ENCODE assay signal across 10 mouse cellular contexts in genomic region chr2:25186575-25186930, GRCm38 (mm10). TPM values are rescaled to one million over a fixed set of nuclear protein-coding genes. Genes with fewer than 3 reads are reported as not detected.
DNase-seq lines count a peak whose midpoint lies in the region; ATAC-seq lines count a peak whose summit lies in the region.
"Had no signal": no experiment of that assay in that cellular context is flagged by ENCODE, and none has a peak within 500 bp of the region (broad histone marks: within the 10 kb centered on the region; RNA-seq: fewer than 3 reads in every experiment).

No protein-coding gene starts in this region.

- peaks cover 26% of the 10 kb centered on the region for H3K4me1 ChIP-seq in erythroblast, embryonic 14.5 days (ENCODE audit: control insufficient read depth)
- peaks cover 23% of the 10 kb centered on the region for H3K4me1 ChIP-seq in neural tube, embryonic 11.5 days (ENCODE audit: control insufficient read depth, insufficient read depth, low read length)
- H3K4me1 ChIP-seq in liver, embryonic 15.5 days (replicated peaks), result peaks cover 38% of the 10 kb centered on the region

- H3K4me2 ChIP-seq in neural tube, embryonic 11.5 days (ENCODE audit: low read depth), result peak overlapping the region; percentile 83
- H3K4me2 ChIP-seq in liver, embryonic 15.5 days, result peak overlapping the region; percentile 84

- H3K36me3 ChIP-seq in erythroblast, embryonic 14.5 days (ENCODE audit: control insufficient read depth), result no peaks in the 10 kb centered on the region
- H3K36me3 ChIP-seq in neural tube, embryonic 11.5 days (ENCODE audit: control insufficient read depth, insufficient read depth, low read length), result no peaks in the 10 kb centered on the region
- H3K36me3 ChIP-seq in liver, embryonic 15.5 days (replicated peaks), result no peaks in the 10 kb centered on the region

- ATAC-seq in erythroblast, adult 5-6 weeks (replicated peaks; ENCODE audit: low FRiP score, poor library complexity, severe bottlenecking), result no peak
- no peak for ATAC-seq in neural tube, embryonic 11.5 days (ENCODE audit: insufficient read depth, low FRiP score, low TSS enrichment)
- 0 out of 2 replicates have a peak, but pooled peaks have one; percentile 12 for ATAC-seq in liver, embryonic 15.5 days (ENCODE audit: insufficient read depth)
- no peak for ATAC-seq in erythroid progenitor cell, adult 5-6 weeks (replicated peaks; ENCODE audit: low FRiP score, poor library complexity, severe bottlenecking)
- no peak for ATAC-seq in inflammation-experienced regulatory T-cells, adult 6 months

- intact Hi-C loops in left cerebral cortex, postnatal 4 days (cut with DNase I), result loop anchor here (5.0 kb wide), 1 partner anchor 219 kb away; no protein-coding TSS in a partner anchor

- H3K27ac ChIP-seq in neural tube, embryonic 11.5 days (ENCODE audit: low read depth, low read length), result peak overlapping the region; percentile 96; the same call in 1 of the 2 replicates
- H3K27ac ChIP-seq in liver, embryonic 15.5 days (replicated peaks), result no peak overlapping the region

- peak overlapping the region; percentile 80; the same call in 1 of the 2 replicates for H3K9ac ChIP-seq in neural tube, embryonic 11.5 days (ENCODE audit: low read length)
- no peak overlapping the region for H3K9ac ChIP-seq in liver, embryonic 15.5 days

- no peak for DNase-seq in neural tube, embryonic 11.5 days (ENCODE audit: low spot score)
- DNase-seq in neural tube, embryonic 10.5 days (ENCODE audit: extremely low spot score, low spot score), result no peak
- no peak for DNase-seq in left cerebral cortex, postnatal 4 days
- DNase-seq: cerebellum, postnatal 25 days; right cerebral cortex, postnatal 25 days had no signal

- peak overlapping the region; percentile 55 for H3K4me3 ChIP-seq in erythroblast, embryonic 14.5 days (replicated peaks)
- H3K4me3 ChIP-seq in neural tube, embryonic 11.5 days (ENCODE audit: low read depth, low read length), result peak overlapping the region; percentile 42; the same call in 1 of the 2 replicates
- H3K4me3 ChIP-seq in liver, embryonic 15.5 days (replicated peaks), result peak overlapping the region; percentile 53

- 31% methylated on average over 5 of the region's 5 CpGs for WGBS in neural tube, embryonic 11.5 days
- 32% methylated on average over 5 of the region's 5 CpGs for WGBS in liver, embryonic 15.5 days (ENCODE audit: insufficient replicate concordance)

- H3K27me3 ChIP-seq in erythroblast, embryonic 14.5 days (ENCODE audit: control insufficient read depth), result peaks cover 60% of the 10 kb centered on the region
- H3K27me3 ChIP-seq in neural tube, embryonic 11.5 days (ENCODE audit: control insufficient read depth, insufficient read depth, low read length), result no peaks in the 10 kb centered on the region
- peaks cover 62% of the 10 kb centered on the region for H3K27me3 ChIP-seq in liver, embryonic 15.5 days

- H3K9me3 ChIP-seq in erythroblast, embryonic 14.5 days (ENCODE audit: control insufficient read depth, low read length), result no peaks in the 10 kb centered on the region
- no peaks in the 10 kb centered on the region for H3K9me3 ChIP-seq in neural tube, embryonic 11.5 days (ENCODE audit: control insufficient read depth, low read length)
- H3K9me3 ChIP-seq in liver, embryonic 15.5 days (replicated peaks), result no peaks in the 10 kb centered on the region

RNA-seq across cellular contexts. Expression of gene Nrarp, which starts 6.0 kb away (rescaled TPM):
- polyA plus RNA-seq in erythroblast, embryonic 14.5 days (2012), result 0.38 and 0.49 TPM in 2 replicates
- total RNA-seq in erythroblast, adult 5-6 weeks (2015; ENCODE audit: low replicate concordance), result not detected in 2 replicates
- 0.51 TPM in 1 of 2 replicates, not detected in the other for total RNA-seq in erythroblast, adult 5-6 weeks (2017; ENCODE audit: low replicate concordance)
- polyA plus RNA-seq in neural tube, embryonic 11.5 days (2014; fragmentation: Nextera tagmentation; extraction: Ambion mirVana), result 53.7 and 57.8 TPM in 2 replicates
- polyA plus RNA-seq in liver, embryonic 15.5 days (2015; fragmentation: Nextera tagmentation; extraction: Ambion mirVana), result 2.1 and 2.4 TPM in 2 replicates
- 10 to 100 TPM; 32.5 to 35.0 TPM for total RNA-seq in left cerebral cortex, postnatal 4 days (2021)
- total RNA-seq in erythroid progenitor cell, adult 5-6 weeks (2015; ENCODE audit: low replicate concordance), result 0.42 TPM in 1 of 2 replicates, not detected in the other
- 0.64 and 3.0 TPM in 2 replicates for total RNA-seq in erythroid progenitor cell, adult 5-6 weeks (2017; ENCODE audit: low replicate concordance)
- polyA plus RNA-seq in inflammation-experienced regulatory T-cells, adult 6 months (2017; shearing (Covaris generic)), result 1 to 10 TPM in 1 of 3 experiments, under 1 TPM in 2; 0.54 to 1.2 (median 0.59) TPM

RNA-seq across cellular contexts. Expression of gene Tor4a, which starts 10.1 kb away (rescaled TPM):
- polyA plus RNA-seq in erythroblast, embryonic 14.5 days (2012), result 0.02 and 0.03 TPM in 2 replicates
- total RNA-seq in erythroblast, adult 5-6 weeks (2015; ENCODE audit: low replicate concordance), result 3.1 and 5.0 TPM in 2 replicates
- 6.7 and 7.4 TPM in 2 replicates for total RNA-seq in erythroblast, adult 5-6 weeks (2017; ENCODE audit: low replicate concordance)
- polyA plus RNA-seq in neural tube, embryonic 11.5 days (2014; fragmentation: Nextera tagmentation; extraction: Ambion mirVana), result 1.6 and 1.9 TPM in 2 replicates
- 6.2 and 6.8 TPM in 2 replicates for polyA plus RNA-seq in liver, embryonic 15.5 days (2015; fragmentation: Nextera tagmentation; extraction: Ambion mirVana)
- 1 to 10 TPM; 1.4 to 1.8 TPM for total RNA-seq in left cerebral cortex, postnatal 4 days (2021)
- 2.9 and 5.4 TPM in 2 replicates for total RNA-seq in erythroid progenitor cell, adult 5-6 weeks (2015; ENCODE audit: low replicate concordance)
- 0.30 and 2.2 TPM in 2 replicates for total RNA-seq in erythroid progenitor cell, adult 5-6 weeks (2017; ENCODE audit: low replicate concordance)
- 10 to 100 TPM; 55.3 to 73.9 (median 67.2) TPM for polyA plus RNA-seq in inflammation-experienced regulatory T-cells, adult 6 months (2017; shearing (Covaris generic))

RNA-seq across cellular contexts. Expression of gene Nelfb, which starts 24.7 kb away (rescaled TPM):
- 1.8 TPM in 2 replicates for polyA plus RNA-seq in erythroblast, embryonic 14.5 days (2012)
- total RNA-seq in erythroblast, adult 5-6 weeks (2015; ENCODE audit: low replicate concordance), result 0.77 and 6.1 TPM in 2 replicates
- 19.5 and 25.7 TPM in 2 replicates for total RNA-seq in erythroblast, adult 5-6 weeks (2017; ENCODE audit: low replicate concordance)
- 94.8 and 99.8 TPM in 2 replicates for polyA plus RNA-seq in neural tube, embryonic 11.5 days (2014; fragmentation: Nextera tagmentation; extraction: Ambion mirVana)
- polyA plus RNA-seq in liver, embryonic 15.5 days (2015; fragmentation: Nextera tagmentation; extraction: Ambion mirVana), result 35.9 and 40.6 TPM in 2 replicates
- 10 to 100 TPM; 62.6 to 65.1 TPM for total RNA-seq in left cerebral cortex, postnatal 4 days (2021)
- 13.0 and 34.4 TPM in 2 replicates for total RNA-seq in erythroid progenitor cell, adult 5-6 weeks (2015; ENCODE audit: low replicate concordance)
- 15.2 and 29.9 TPM in 2 replicates for total RNA-seq in erythroid progenitor cell, adult 5-6 weeks (2017; ENCODE audit: low replicate concordance)
- 10 to 100 TPM; 46.6 to 50.3 (median 47.0) TPM for polyA plus RNA-seq in inflammation-experienced regulatory T-cells, adult 6 months (2017; shearing (Covaris generic))

RNA-seq across cellular contexts. Expression of gene Stpg3, which starts 27.9 kb away (rescaled TPM):
- polyA plus RNA-seq in erythroblast, embryonic 14.5 days (2012), result 0.03 TPM in 1 of 2 replicates, not detected in the other
- not detected in 2 replicates for total RNA-seq in erythroblast, adult 5-6 weeks (2015; ENCODE audit: low replicate concordance)
- total RNA-seq in erythroblast, adult 5-6 weeks (2017; ENCODE audit: low replicate concordance), result 0.34 TPM in 1 of 2 replicates, not detected in the other
- polyA plus RNA-seq in neural tube, embryonic 11.5 days (2014; fragmentation: Nextera tagmentation; extraction: Ambion mirVana), result not detected in 2 replicates
- polyA plus RNA-seq in liver, embryonic 15.5 days (2015; fragmentation: Nextera tagmentation; extraction: Ambion mirVana), result not detected in 2 replicates
- not detected for total RNA-seq in left cerebral cortex, postnatal 4 days (2021)
- not detected in 2 replicates for total RNA-seq in erythroid progenitor cell, adult 5-6 weeks (2015; ENCODE audit: low replicate concordance)
- total RNA-seq in erythroid progenitor cell, adult 5-6 weeks (2017; ENCODE audit: low replicate concordance), result not detected in 2 replicates
- polyA plus RNA-seq in inflammation-experienced regulatory T-cells, adult 6 months (2017; shearing (Covaris generic)), result not detected

RNA-seq across cellular contexts. Expression of gene Fam166a, which starts 32.0 kb away (rescaled TPM):
- polyA plus RNA-seq in erythroblast, embryonic 14.5 days (2012), result not detected in 2 replicates
- not detected in 2 replicates for total RNA-seq in erythroblast, adult 5-6 weeks (2015; ENCODE audit: low replicate concordance)
- total RNA-seq in erythroblast, adult 5-6 weeks (2017; ENCODE audit: low replicate concordance), result not detected in 2 replicates
- polyA plus RNA-seq in neural tube, embryonic 11.5 days (2014; fragmentation: Nextera tagmentation; extraction: Ambion mirVana), result not detected in 2 replicates
- polyA plus RNA-seq in liver, embryonic 15.5 days (2015; fragmentation: Nextera tagmentation; extraction: Ambion mirVana), result 1.0 TPM in 1 of 2 replicates, not detected in the other
- total RNA-seq in left cerebral cortex, postnatal 4 days (2021), result not detected
- not detected in 2 replicates for total RNA-seq in erythroid progenitor cell, adult 5-6 weeks (2015; ENCODE audit: low replicate concordance)
- not detected in 2 replicates for total RNA-seq in erythroid progenitor cell, adult 5-6 weeks (2017; ENCODE audit: low replicate concordance)
- not detected for polyA plus RNA-seq in inflammation-experienced regulatory T-cells, adult 6 months (2017; shearing (Covaris generic))

Comparison
In these comparisons a context has a peak if more than half of its experiments do, and no peak if none do; other contexts are left out.
1. RNA of gene Nrarp, which starts 6.0 kb away (polyA plus RNA-seq): 53.7 to 57.8 TPM in neural tube, embryonic 11.5 days; 2.1 to 2.4 TPM in liver, embryonic 15.5 days, 0.54 to 1.2 TPM in inflammation-experienced regulatory T-cells, adult 6 months and 0.38 to 0.49 TPM in erythroblast, embryonic 14.5 days; every median in the first group is over 10 times any median in the second.
2. RNA of gene Nelfb, which starts 24.7 kb away (polyA plus RNA-seq): 94.8 to 99.8 TPM in neural tube, embryonic 11.5 days, 46.6 to 50.3 TPM in inflammation-experienced regulatory T-cells, adult 6 months and 35.9 to 40.6 TPM in liver, embryonic 15.5 days; 1.8 TPM in erythroblast, embryonic 14.5 days; every median in the first group is over 10 times any median in the second.
3. Peak in every context shown above with its lines, with median percentiles within 50 percentile points of each other: H3K4me3 ChIP-seq.